Mouse (Mus musculus): ENCODE data around the gene Irx3. TPM values are rescaled to one million over a fixed set of nuclear protein-coding genes. Genes with fewer than 3 reads are reported as not detected.

Irx3 gene
- total RNA-seq (2014; rRNA removed) (0.85 and 2.6 TPM in 2 replicates), polyA plus RNA-seq (2015; fragmentation: Nextera tagmentation; extraction: Ambion mirVana) (0.34 and 1.3 TPM in 2 replicates)

- no peak for TF ChIP-seq CTCF (IDR thresholded peaks at IDR 0.05; ENCODE audit: low read depth)
- Histone ChIP-seq H3K9ac (peak within 1 kb of the TSS; percentile 40), H3K9me3 (ENCODE audit: low read length) (no peaks in the 10 kb centered on the region), H3K27me3 (ENCODE audit: insufficient read depth, low read length) (peaks cover 84% of the 10 kb centered on the region), H3K4me3 (ENCODE audit: low read depth, low read length) (peak within 1 kb of the TSS; percentile 39), H3K36me3 (ENCODE audit: insufficient read depth) (no peaks in the 10 kb centered on the region), H3K4me1 (ENCODE audit: insufficient read depth) (0 out of 2 replicates have a peak, but pooled peaks cover 6% of the 10 kb centered on the region), H3K27ac (ENCODE audit: low read depth, low read length) (no peak within 1 kb of the TSS), H3K4me2 (ENCODE audit: low read depth) (peak within 1 kb of the TSS; percentile 66)
- WGBS, result 0% methylated on average over 32 of the region's 33 CpGs
- DNase-seq, result no peak
- ATAC-seq, result peak; percentile 17; the same call in 1 of the 2 replicates
Observed at GRCm38 (mm10) chr8:91801839-91802238, at the start of gene Irx3. Gene Irx3, minus strand, starts transcription at chr8:91802067.

- ATAC-seq, result no peak
- H3K9me3 ChIP-seq (ENCODE audit: low read length), result no peaks in the 10 kb centered on the region
- TF ChIP-seq CTCF (IDR thresholded peaks at IDR 0.05; ENCODE audit: low read depth), result no peak
- WGBS, result 86% methylated on average over 10 of the region's 10 CpGs
- H3K36me3 ChIP-seq (ENCODE audit: insufficient read depth), result no peaks in the 10 kb centered on the region
- H3K27me3 ChIP-seq (ENCODE audit: insufficient read depth, low read length), result peaks cover 5% of the 10 kb centered on the region
- H3K4me1 ChIP-seq (ENCODE audit: insufficient read depth), result no peaks in the 10 kb centered on the region
- no peak overlapping the region for H3K4me2 ChIP-seq (ENCODE audit: low read depth)
- no peak overlapping the region for H3K4me3 ChIP-seq (ENCODE audit: low read depth, low read length)
- no peak overlapping the region for H3K27ac ChIP-seq (ENCODE audit: low read depth, low read length)
- H3K9ac ChIP-seq, result no peak overlapping the region
- no peak for DNase-seq
Observed at GRCm38 (mm10) chr8:91851359-91851758, 49.5 kb upstream of the Irx3 start.

GRCm38 (mm10) chr8:91849984-91850383 is 48.1 kb upstream of the Irx3 start:
- DNase-seq (no peak), ATAC-seq (no peak)
- no peak for TF ChIP-seq CTCF (IDR thresholded peaks at IDR 0.05; ENCODE audit: low read depth)
- Histone ChIP-seq H3K4me3 (ENCODE audit: low read depth, low read length) (no peak overlapping the region), H3K4me2 (ENCODE audit: low read depth) (no peak overlapping the region), H3K27ac (ENCODE audit: low read depth, low read length) (no peak overlapping the region), H3K27me3 (ENCODE audit: insufficient read depth, low read length) (peaks cover 1% of the 10 kb centered on the region; the same call in 1 of the 2 replicates), H3K36me3 (ENCODE audit: insufficient read depth) (no peaks in the 10 kb centered on the region), H3K9ac (no peak overlapping the region), H3K9me3 (ENCODE audit: low read length) (no peaks in the 10 kb centered on the region), H3K4me1 (ENCODE audit: insufficient read depth) (no peaks in the 10 kb centered on the region)
- 94% methylated on average over 6 of the region's 6 CpGs for WGBS

GRCm38 (mm10) chr8:91849529-91849928 is 47.7 kb upstream of the Irx3 start:
- no peak overlapping the region for H3K4me3 ChIP-seq (ENCODE audit: low read depth, low read length)
- DNase-seq (no peak), ATAC-seq (no peak)
- WGBS, result 77% methylated on average over 8 of the region's 8 CpGs
- TF ChIP-seq CTCF (IDR thresholded peaks at IDR 0.05; ENCODE audit: low read depth), result no peak
- H3K27ac ChIP-seq (ENCODE audit: low read depth, low read length), result no peak overlapping the region
- no peaks in the 10 kb centered on the region; the same call in 1 of the 2 replicates for H3K27me3 ChIP-seq (ENCODE audit: insufficient read depth, low read length)
- no peak overlapping the region for H3K4me2 ChIP-seq (ENCODE audit: low read depth)
- H3K4me1 ChIP-seq (ENCODE audit: insufficient read depth), result no peaks in the 10 kb centered on the region
- no peak overlapping the region for H3K9ac ChIP-seq
- H3K9me3 ChIP-seq (ENCODE audit: low read length), result no peaks in the 10 kb centered on the region
- H3K36me3 ChIP-seq (ENCODE audit: insufficient read depth), result no peaks in the 10 kb centered on the region

- H3K9me3 ChIP-seq (ENCODE audit: low read length), result no peaks in the 10 kb centered on the region
- no peak for ATAC-seq
- no peaks in the 10 kb centered on the region; the same call in 1 of the 2 replicates for H3K27me3 ChIP-seq (ENCODE audit: insufficient read depth, low read length)
- H3K4me3 ChIP-seq (ENCODE audit: low read depth, low read length), result no peak overlapping the region
- H3K4me2 ChIP-seq (ENCODE audit: low read depth), result no peak overlapping the region
- H3K27ac ChIP-seq (ENCODE audit: low read depth, low read length), result no peak overlapping the region
- no peak for DNase-seq
- no peak for TF ChIP-seq CTCF (IDR thresholded peaks at IDR 0.05; ENCODE audit: low read depth)
- H3K36me3 ChIP-seq (ENCODE audit: insufficient read depth), result no peaks in the 10 kb centered on the region
- H3K4me1 ChIP-seq (ENCODE audit: insufficient read depth), result no peaks in the 10 kb centered on the region
- no peak overlapping the region for H3K9ac ChIP-seq
- WGBS, result 72% methylated on average over 3 of the region's 3 CpGs
Observed at GRCm38 (mm10) chr8:91845641-91846040, 43.8 kb upstream of the Irx3 start.

GRCm38 (mm10) chr8:91837131-91837530 is 35.3 kb upstream of the Irx3 start:
- Histone ChIP-seq H3K4me1 (ENCODE audit: insufficient read depth) (no peaks in the 10 kb centered on the region), H3K4me2 (ENCODE audit: low read depth) (no peak overlapping the region), H3K9ac (no peak overlapping the region), H3K9me3 (ENCODE audit: low read length) (no peaks in the 10 kb centered on the region), H3K27ac (ENCODE audit: low read depth, low read length) (no peak overlapping the region), H3K4me3 (ENCODE audit: low read depth, low read length) (no peak overlapping the region), H3K27me3 (ENCODE audit: insufficient read depth, low read length) (peaks cover 2% of the 10 kb centered on the region; the same call in 1 of the 2 replicates), H3K36me3 (ENCODE audit: insufficient read depth) (no peaks in the 10 kb centered on the region)
- TF ChIP-seq CTCF (IDR thresholded peaks at IDR 0.05; ENCODE audit: low read depth), result no peak
- DNase-seq (no peak), ATAC-seq (no peak)
- 44% methylated on average over 1 of the region's 1 CpGs for WGBS

GRCm38 (mm10) chr8:91836685-91837084 is 34.8 kb upstream of the Irx3 start:
- ATAC-seq, result no peak
- no peak for TF ChIP-seq CTCF (IDR thresholded peaks at IDR 0.05; ENCODE audit: low read depth)
- WGBS, result 59% methylated on average over 9 of the region's 9 CpGs

More at GRCm38 (mm10) chr8:91836685-91837084, 34.8 kb upstream of the Irx3 start:
- no peak overlapping the region for H3K27ac ChIP-seq (ENCODE audit: low read depth, low read length)
- H3K27me3 ChIP-seq (ENCODE audit: insufficient read depth, low read length), result peaks cover 2% of the 10 kb centered on the region; the same call in 1 of the 2 replicates
- H3K4me2 ChIP-seq (ENCODE audit: low read depth), result no peak overlapping the region
- no peak overlapping the region for H3K4me3 ChIP-seq (ENCODE audit: low read depth, low read length)
- H3K4me1 ChIP-seq (ENCODE audit: insufficient read depth), result no peaks in the 10 kb centered on the region
- no peaks in the 10 kb centered on the region for H3K36me3 ChIP-seq (ENCODE audit: insufficient read depth)
- no peaks in the 10 kb centered on the region for H3K9me3 ChIP-seq (ENCODE audit: low read length)
- H3K9ac ChIP-seq, result no peak overlapping the region
- DNase-seq, result no peak
